Mouse (Mus musculus) intestine, postnatal 0 days (tissue): ENCODE data around the gene Slc11a2. TPM values are rescaled to one million over a fixed set of nuclear protein-coding genes. Genes with fewer than 3 reads are reported as not detected.

Experiments used
- ATAC-seq: fragments of 200-750 bp; cut with Nextera tagmentation; 2 replicates; pipeline ENCODE4 v1.8.0; 2017; ENCODE audit warnings: mild to moderate bottlenecking, moderate TSS enrichment, moderate library complexity
- H3K27ac ChIP-seq: fragments of 300-500 bp; sonication (generic); 2 replicates; pipeline ENCODE4 v1.5.1; 2014; ENCODE audit warnings: mild to moderate bottlenecking, low read depth, low read length, moderate library complexity
- H3K27me3 ChIP-seq: fragments of 300-500 bp; sonication (generic); replicated peaks from 2 replicates; pipeline ENCODE4 v1.6.1; 2014; ENCODE audit warnings: low read length, mixed read lengths; ENCODE audit not compliant: control insufficient read depth, insufficient read depth
- H3K36me3 ChIP-seq: fragments of 300-500 bp; sonication (generic); 2 replicates; pipeline ENCODE4 v1.6.1; 2014; ENCODE audit warnings: mild to moderate bottlenecking, moderate library complexity; ENCODE audit not compliant: control insufficient read depth, insufficient read depth
- H3K4me1 ChIP-seq: fragments of 300-500 bp; sonication (generic); replicated peaks from 2 replicates; pipeline ENCODE4 v1.6.1; 2014; ENCODE audit warnings: antibody characterized with exemption, low read length, mixed read lengths; ENCODE audit not compliant: control insufficient read depth, insufficient read depth
- H3K4me2 ChIP-seq: fragments of 300-500 bp; sonication (generic); replicated peaks from 2 replicates; pipeline ENCODE4 v1.6.1; 2014; ENCODE audit warnings: low read depth, mild to moderate bottlenecking, moderate library complexity
- H3K4me3 ChIP-seq: fragments of 300-500 bp; sonication (generic); 2 replicates; pipeline ENCODE4 v1.5.1; 2014; ENCODE audit warnings: low read depth, low read length
- H3K9ac ChIP-seq: fragments of 300-500 bp; sonication (generic); 2 replicates; pipeline ENCODE4 v1.6.1; 2014; ENCODE audit warnings: mild to moderate bottlenecking, low read depth, low read length
- H3K9me3 ChIP-seq: fragments of 300-500 bp; sonication (generic); 2 replicates; pipeline ENCODE4 v1.6.1; 2016; ENCODE audit warnings: mixed run types; ENCODE audit not compliant: control insufficient read depth
- CTCF ChIP-seq: sonication (generic); IDR thresholded peaks from 2 replicates; pipeline ENCODE4 v1.5.1; 2016; ENCODE audit warnings: low read depth, mild to moderate bottlenecking, control low read depth, antibody characterized with exemption, moderate library complexity
- WGBS: fragments of 180-500 bp; shearing (Covaris S2); extraction: QIAGEN DNeasy Blood & Tissue Kit; methylation state at CpG from one replicate; pipeline ENCODE4 v1.1.7; 2014; 5-methylcytosine and 5-hydroxymethylcytosine counted together
- polyA plus RNA-seq: library from polyadenylated mRNA; unstranded; fragments of >200 nt; fragmentation: Nextera tagmentation; extraction: Ambion mirVana; gene quantifications from 2 replicates; pipeline ENCODE4 v1.2.1, GENCODE M21; 2015

Slc11a2 gene
- 44.7 and 49.0 TPM in 2 replicates for polyA plus RNA-seq

- H3K9me3 ChIP-seq: no peaks in the 10 kb centered on the region
- H3K4me1 ChIP-seq: no peaks in the 10 kb centered on the region; the same call in 1 of the 2 replicates
- peak within 1 kb of the TSS; percentile 83 for H3K4me2 ChIP-seq
- 22% methylated on average over 17 of the region's 17 CpGs for WGBS
- no peaks in the 10 kb centered on the region for H3K36me3 ChIP-seq
- H3K4me3 ChIP-seq: peak within 1 kb of the TSS; percentile 85
- peak within 1 kb of the TSS; percentile 91 for H3K27ac ChIP-seq
- H3K9ac ChIP-seq: peak within 1 kb of the TSS; percentile 45; the same call in 1 of the 2 replicates
- TF ChIP-seq CTCF: 0 out of 2 replicates have a peak, but pooled peaks have one; percentile 2
- peak; percentile 42 for ATAC-seq
- no peaks in the 10 kb centered on the region for H3K27me3 ChIP-seq
Measured at GRCm38 (mm10) chr15:100424396-100425122, at the start of gene Slc11a2. TSS of gene Slc11a2 (minus strand) at chr15:100425072.

GRCm38 (mm10) chr15:100473926-100474503 is 49.1 kb upstream of the Slc11a2 start:
- no peak overlapping the region for H3K4me2 ChIP-seq
- ATAC-seq: no peak
- 58% methylated on average over 7 of the region's 7 CpGs for WGBS

GRCm38 (mm10) chr15:100470037-100470436 is 45.2 kb upstream of the Slc11a2 start:
- peak overlapping the region; percentile 89 for H3K4me2 ChIP-seq
- WGBS: 44% methylated on average over 10 of the region's 10 CpGs
- no peak overlapping the region for H3K27ac ChIP-seq
- peaks cover 6% of the 10 kb centered on the region for H3K36me3 ChIP-seq
- 0 out of 2 replicates have a peak, but pooled peaks cover 8% of the 10 kb centered on the region for H3K4me1 ChIP-seq
- no peak overlapping the region for H3K9ac ChIP-seq
- no peaks in the 10 kb centered on the region for H3K27me3 ChIP-seq
- TF ChIP-seq CTCF: no peak
- peak overlapping the region; percentile 85 for H3K4me3 ChIP-seq
- no peaks in the 10 kb centered on the region for H3K9me3 ChIP-seq
- no peak for ATAC-seq

More at GRCm38 (mm10) chr15:100473926-100474503, 49.1 kb upstream of the Slc11a2 start:
- H3K9ac ChIP-seq: no peak overlapping the region
- H3K27me3 ChIP-seq: no peaks in the 10 kb centered on the region
- no peaks in the 10 kb centered on the region for H3K9me3 ChIP-seq
- no peak for TF ChIP-seq CTCF
- H3K4me1 ChIP-seq: 0 out of 2 replicates have a peak, but pooled peaks cover 5% of the 10 kb centered on the region
- H3K36me3 ChIP-seq: peaks cover 41% of the 10 kb centered on the region
- no peak overlapping the region for H3K4me3 ChIP-seq
- no peak overlapping the region for H3K27ac ChIP-seq

GRCm38 (mm10) chr15:100469189-100469545 is 44.3 kb upstream of the Slc11a2 start:
- no peak for TF ChIP-seq CTCF
- ATAC-seq: peak; percentile 2; the same call in 1 of the 2 replicates
- WGBS: 0% methylated on average over 19 of the region's 19 CpGs

GRCm38 (mm10) chr15:100468295-100469188 is 43.7 kb upstream of the Slc11a2 start, which contains the start of gene Letmd1:
TSS of gene Letmd1 (plus strand) at chr15:100469023.
- H3K27me3 ChIP-seq: no peaks in the 10 kb centered on the region
- H3K36me3 ChIP-seq: no peaks in the 10 kb centered on the region
- 1% methylated on average over 73 of the region's 84 CpGs for WGBS

More at GRCm38 (mm10) chr15:100469189-100469545, 44.3 kb upstream of the Slc11a2 start:
- Histone ChIP-seq H3K36me3 (no peaks in the 10 kb centered on the region), H3K27me3 (no peaks in the 10 kb centered on the region), H3K4me1 (0 out of 2 replicates have a peak, but pooled peaks cover 8% of the 10 kb centered on the region), H3K4me3 (peak overlapping the region; percentile 85), H3K9me3 (no peaks in the 10 kb centered on the region), H3K9ac (peak overlapping the region; percentile 81), H3K4me2 (peak overlapping the region; percentile 89), H3K27ac (peak overlapping the region; percentile 88)

More at GRCm38 (mm10) chr15:100468295-100469188, 43.7 kb upstream of the Slc11a2 start, which contains the start of gene Letmd1:
- peak within 1 kb of the TSS; percentile 81 for H3K9ac ChIP-seq
- peak within 1 kb of the TSS; percentile 89 for H3K4me2 ChIP-seq
- TF ChIP-seq CTCF: peak; percentile 93
- peak within 1 kb of the TSS; percentile 85 for H3K4me3 ChIP-seq
- H3K9me3 ChIP-seq: no peaks in the 10 kb centered on the region
- ATAC-seq: peak; percentile 82
- H3K4me1 ChIP-seq: 0 out of 2 replicates have a peak, but pooled peaks cover 8% of the 10 kb centered on the region
- peak within 1 kb of the TSS; percentile 88 for H3K27ac ChIP-seq
